Mouse (Mus musculus) lung, embryonic 16.5 days (tissue): ENCODE results near the gene Fam187a. TPM values are rescaled to one million over a fixed set of nuclear protein-coding genes. Genes with fewer than 3 reads are reported as not detected.

Experiments used
- ATAC-seq: fragments of 200-750 bp; cut with Nextera tagmentation; 2 replicates; pipeline ENCODE4 v1.8.0; 2017; ENCODE audit warnings: low read depth, mild to moderate bottlenecking, moderate library complexity
- H3K27ac ChIP-seq: fragments of 300-500 bp; sonication (generic); 2 replicates; pipeline ENCODE4 v1.5.1; 2014; ENCODE audit warnings: mild to moderate bottlenecking, control low read depth, low read length
- H3K27me3 ChIP-seq: fragments of 300-500 bp; sonication (generic); 2 replicates; pipeline ENCODE4 v1.6.1; 2014; ENCODE audit warnings: low read depth, low read length, mixed read lengths; ENCODE audit not compliant: control insufficient read depth, insufficient read depth
- H3K36me3 ChIP-seq: fragments of 300-500 bp; sonication (generic); 2 replicates; pipeline ENCODE4 v1.6.1; 2014; ENCODE audit warnings: low read length; ENCODE audit not compliant: control insufficient read depth, insufficient read depth
- H3K4me1 ChIP-seq: fragments of 300-500 bp; sonication (generic); replicated peaks from 2 replicates; pipeline ENCODE4 v1.6.1; 2014; ENCODE audit warnings: low read length, mixed read lengths; ENCODE audit not compliant: control insufficient read depth, insufficient read depth
- H3K4me2 ChIP-seq: fragments of 300-500 bp; sonication (generic); 2 replicates; pipeline ENCODE4 v1.6.1; 2014; ENCODE audit warnings: low read depth, low read length, control low read depth
- H3K4me3 ChIP-seq: fragments of 300-500 bp; sonication (generic); 2 replicates; pipeline ENCODE4 v1.5.1; 2014; ENCODE audit warnings: mild to moderate bottlenecking, low read length, control low read depth
- H3K9ac ChIP-seq: fragments of 300-500 bp; sonication (generic); 2 replicates; pipeline ENCODE4 v1.6.1; 2014; ENCODE audit warnings: low read length, control low read depth
- H3K9me3 ChIP-seq: fragments of 300-500 bp; sonication (generic); 2 replicates; pipeline ENCODE4 v1.6.1; 2016; ENCODE audit warnings: low read length; ENCODE audit not compliant: control insufficient read depth
- WGBS: fragments of 180-500 bp; shearing (Covaris S2); extraction: QIAGEN DNeasy Blood & Tissue Kit; methylation state at CpG from one replicate; pipeline ENCODE4 v1.1.7; 2014; 5-methylcytosine and 5-hydroxymethylcytosine counted together
- polyA plus RNA-seq: library from polyadenylated mRNA; unstranded; fragments of >200 nt; fragmentation: Nextera tagmentation; extraction: Ambion mirVana; gene quantifications from 2 replicates; pipeline ENCODE4 v1.2.1, GENCODE M21; 2015

Gene Fam187a
- polyA plus RNA-seq, 1 experiment from 2014 or later = 0.09 TPM

GRCm38 (mm10) chr11:102888135-102888534 lies 3.2 kb downstream of the Fam187a start:
- H3K4me1 ChIP-seq = no peaks in the 10 kb centered on the region
- no peak overlapping the region for H3K9ac ChIP-seq
- no peak overlapping the region for H3K4me3 ChIP-seq
- H3K27me3 ChIP-seq = no peaks in the 10 kb centered on the region; the same call in none of the 2 replicates
- no peaks in the 10 kb centered on the region for H3K36me3 ChIP-seq
- H3K4me2 ChIP-seq = no peak overlapping the region
- 60% methylated on average over 3 of the region's 3 CpGs for WGBS
- ATAC-seq = no peak
- H3K27ac ChIP-seq = no peak overlapping the region
- no peaks in the 10 kb centered on the region for H3K9me3 ChIP-seq

- H3K36me3 ChIP-seq = no peaks in the 10 kb centered on the region
- WGBS = 65% methylated on average over 5 of the region's 5 CpGs
- peaks cover 10% of the 10 kb centered on the region for H3K27me3 ChIP-seq
- H3K4me1 ChIP-seq = no peaks in the 10 kb centered on the region; the same call in 1 of the 2 replicates
- no peak overlapping the region for H3K4me2 ChIP-seq
- H3K27ac ChIP-seq = no peak overlapping the region
- H3K9ac ChIP-seq = no peak overlapping the region
- H3K4me3 ChIP-seq = no peak overlapping the region
- H3K9me3 ChIP-seq = no peaks in the 10 kb centered on the region
- no peak for ATAC-seq
Measured at GRCm38 (mm10) chr11:102890096-102890495, 5.1 kb downstream of the Fam187a start.

- peak overlapping the region; percentile 45 for H3K4me3 ChIP-seq
- peak; percentile 88 for ATAC-seq
- H3K4me2 ChIP-seq = peak overlapping the region; percentile 71
- H3K9ac ChIP-seq = peak overlapping the region; percentile 64
- no peaks in the 10 kb centered on the region for H3K9me3 ChIP-seq
- no peak overlapping the region for H3K27ac ChIP-seq
- peaks cover 16% of the 10 kb centered on the region for H3K27me3 ChIP-seq
- H3K36me3 ChIP-seq = no peaks in the 10 kb centered on the region
- WGBS = 2% methylated on average over 43 of the region's 43 CpGs
- H3K4me1 ChIP-seq = no peaks in the 10 kb centered on the region; the same call in 1 of the 2 replicates
Measured at GRCm38 (mm10) chr11:102893015-102893651, 8.2 kb downstream of the Fam187a start.

- Histone ChIP-seq H3K9ac (no peak overlapping the region), H3K36me3 (no peaks in the 10 kb centered on the region), H3K27ac (no peak overlapping the region), H3K4me2 (no peak overlapping the region), H3K4me1 (no peaks in the 10 kb centered on the region; the same call in 1 of the 2 replicates), H3K9me3 (no peaks in the 10 kb centered on the region), H3K4me3 (no peak overlapping the region), H3K27me3 (peaks cover 16% of the 10 kb centered on the region)
- no peak for ATAC-seq
- WGBS = 87% methylated on average over 4 of the region's 4 CpGs
Measured at GRCm38 (mm10) chr11:102894716-102895115, 9.7 kb downstream of the Fam187a start.

- no peaks in the 10 kb centered on the region for H3K9me3 ChIP-seq
- no peak for ATAC-seq
- WGBS = 49% methylated on average over 9 of the region's 9 CpGs
- no peak overlapping the region for H3K9ac ChIP-seq
- peaks cover 16% of the 10 kb centered on the region for H3K27me3 ChIP-seq
- no peaks in the 10 kb centered on the region; the same call in 1 of the 2 replicates for H3K4me1 ChIP-seq
- no peak overlapping the region for H3K27ac ChIP-seq
- H3K4me3 ChIP-seq = no peak overlapping the region
- H3K36me3 ChIP-seq = no peaks in the 10 kb centered on the region
- H3K4me2 ChIP-seq = no peak overlapping the region
Measured at GRCm38 (mm10) chr11:102895779-102896178, 10.8 kb downstream of the Fam187a start.

GRCm38 (mm10) chr11:102896641-102897040 lies 11.7 kb downstream of the Fam187a start:
- Histone ChIP-seq H3K27me3 (peaks cover 16% of the 10 kb centered on the region), H3K4me1 (peaks cover 2% of the 10 kb centered on the region; the same call in 1 of the 2 replicates), H3K36me3 (no peaks in the 10 kb centered on the region), H3K9me3 (no peaks in the 10 kb centered on the region), H3K4me2 (no peak overlapping the region), H3K27ac (no peak overlapping the region), H3K4me3 (no peak overlapping the region), H3K9ac (no peak overlapping the region)
- no peak for ATAC-seq
- WGBS = 74% methylated on average over 20 of the region's 20 CpGs

GRCm38 (mm10) chr11:102898408-102898807 lies 13.4 kb downstream of the Fam187a start:
- Histone ChIP-seq H3K36me3 (no peaks in the 10 kb centered on the region), H3K27me3 (peaks cover 14% of the 10 kb centered on the region)
- WGBS = 78% methylated on average over 9 of the region's 9 CpGs

GRCm38 (mm10) chr11:102900763-102901162 lies 15.8 kb downstream of the Fam187a start, which contains the start of gene Gfap:
Gene Gfap (minus strand): TSS chr11:102900912.
- peak; percentile 67 for ATAC-seq
- Histone ChIP-seq H3K27ac (no peak within 1 kb of the TSS), H3K27me3 (peaks cover 6% of the 10 kb centered on the region), H3K9me3 (no peaks in the 10 kb centered on the region), H3K36me3 (no peaks in the 10 kb centered on the region), H3K4me3 (no peak within 1 kb of the TSS), H3K4me2 (peak within 1 kb of the TSS; percentile 17), H3K4me1 (0 out of 2 replicates have a peak, but pooled peaks cover 2% of the 10 kb centered on the region), H3K9ac (no peak within 1 kb of the TSS)
- 10% methylated on average over 7 of the region's 7 CpGs for WGBS

More at GRCm38 (mm10) chr11:102898408-102898807, 13.4 kb downstream of the Fam187a start:
- Histone ChIP-seq H3K4me3 (no peak overlapping the region), H3K4me2 (no peak overlapping the region), H3K9me3 (no peaks in the 10 kb centered on the region), H3K27ac (no peak overlapping the region), H3K4me1 (peaks cover 2% of the 10 kb centered on the region; the same call in 1 of the 2 replicates), H3K9ac (no peak overlapping the region)
- ATAC-seq = no peak

GRCm38 (mm10) chr11:102901199-102901598 lies 16.2 kb downstream of the Fam187a start:
- 41% methylated on average over 4 of the region's 4 CpGs for WGBS
- Histone ChIP-seq H3K4me3 (no peak overlapping the region), H3K27me3 (peaks cover 6% of the 10 kb centered on the region), H3K36me3 (peaks cover 3% of the 10 kb centered on the region; the same call in 1 of the 2 replicates), H3K27ac (no peak overlapping the region), H3K9ac (no peak overlapping the region), H3K4me1 (0 out of 2 replicates have a peak, but pooled peaks cover 2% of the 10 kb centered on the region), H3K4me2 (peak overlapping the region; percentile 17), H3K9me3 (no peaks in the 10 kb centered on the region)
- peak; percentile 46 for ATAC-seq
